Mouse (Mus musculus): Measurements from ENCODE around the gene Neurod1. TPM values are rescaled to one million over a fixed set of nuclear protein-coding genes. Genes with fewer than 3 reads are reported as not detected.

Gene Neurod1
- total RNA-seq, 2 experiments from 2014 or later = not detected

- intact Hi-C loops (cut with DNase I) = no loop called here
These were observed 12.5 kb downstream of the Neurod1 start for GRCm38 (mm10) chr2:79443861-79444620.

DNA sequence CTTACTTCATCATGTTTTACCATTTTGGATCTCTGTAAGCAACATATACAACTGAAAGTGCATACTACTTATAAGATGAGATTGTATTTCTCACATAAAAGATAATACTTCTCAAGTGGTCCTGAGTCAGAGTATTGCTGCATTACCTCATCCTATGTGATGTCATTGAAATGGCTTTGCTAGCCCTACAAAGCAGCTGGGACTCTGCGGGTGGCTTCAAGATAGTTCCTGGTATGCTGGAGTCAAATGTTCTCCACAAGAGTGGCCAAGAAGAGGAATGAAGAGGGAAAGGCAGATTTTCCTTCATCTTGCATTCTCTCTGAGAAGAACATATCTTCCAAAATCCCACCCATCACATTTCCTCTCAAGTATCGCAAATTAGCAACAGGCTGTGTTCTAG lies 13.2 kb downstream of the Neurod1 start:
- no peak for DNase-seq
- intact Hi-C loops (cut with DNase I) = no loop called here

More at GRCm38 (mm10) chr2:79443861-79444620, 12.5 kb downstream of the Neurod1 start:
- DNase-seq = no peak

GRCm38 (mm10) chr2:79442906-79443305 lies 13.6 kb downstream of the Neurod1 start:
- DNase-seq = no peak
- intact Hi-C loops (cut with DNase I) = no loop called here

GRCm38 (mm10) chr2:79442227-79442626 lies 14.3 kb downstream of the Neurod1 start:
- intact Hi-C loops (cut with DNase I) = no loop called here
- no peak for DNase-seq

GRCm38 (mm10) chr2:79430061-79430460 lies 26.5 kb downstream of the Neurod1 start:
- DNase-seq = no peak

DNA sequence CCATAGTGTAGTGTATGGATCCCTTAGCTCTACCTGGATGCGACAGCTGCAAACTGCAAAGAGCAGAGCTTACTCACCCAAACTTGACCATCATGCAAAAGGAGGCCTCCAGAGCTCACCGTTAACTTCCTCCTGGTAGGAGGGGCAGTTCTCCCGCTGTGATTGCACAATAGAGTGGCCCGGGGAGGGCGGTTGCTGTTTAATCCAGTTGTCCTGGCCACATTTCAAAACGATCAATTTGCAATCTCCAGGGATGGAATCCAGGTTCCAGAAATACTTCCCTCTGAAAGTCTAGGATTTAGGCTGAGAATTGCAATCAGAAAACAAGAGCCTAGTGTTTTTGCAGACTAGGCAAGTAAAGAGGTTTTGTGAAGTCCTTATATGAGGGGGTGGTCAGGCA lies 26.9 kb downstream of the Neurod1 start:
- peak in 1 of 2 experiments; percentile 19 for DNase-seq
- intact Hi-C loops (cut with DNase I) = no loop called here

More at GRCm38 (mm10) chr2:79430061-79430460, 26.5 kb downstream of the Neurod1 start:
- intact Hi-C loops (cut with DNase I) = no loop called here

DNA sequence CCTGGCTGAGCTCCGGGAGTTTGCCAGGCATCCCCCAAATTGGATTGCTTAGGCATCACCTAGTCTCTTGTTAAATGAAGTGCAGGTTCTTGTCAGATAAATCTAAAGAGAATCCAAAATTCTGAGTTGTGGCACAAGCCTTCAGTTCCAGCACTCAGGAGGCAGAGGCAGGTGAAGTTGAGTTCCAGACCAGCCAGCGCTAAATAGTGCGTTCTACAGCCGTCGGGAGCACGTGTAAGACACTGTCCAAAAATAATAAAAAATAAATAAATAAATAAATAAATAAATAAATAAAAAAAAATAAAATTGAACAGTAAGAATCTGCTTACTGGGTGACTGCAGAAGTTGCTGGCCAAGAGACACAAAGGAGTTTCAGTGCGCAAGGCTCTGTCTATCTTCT lies 27.4 kb downstream of the Neurod1 start:
- intact Hi-C loops (cut with DNase I) = no loop called here
- DNase-seq = no peak

DNA sequence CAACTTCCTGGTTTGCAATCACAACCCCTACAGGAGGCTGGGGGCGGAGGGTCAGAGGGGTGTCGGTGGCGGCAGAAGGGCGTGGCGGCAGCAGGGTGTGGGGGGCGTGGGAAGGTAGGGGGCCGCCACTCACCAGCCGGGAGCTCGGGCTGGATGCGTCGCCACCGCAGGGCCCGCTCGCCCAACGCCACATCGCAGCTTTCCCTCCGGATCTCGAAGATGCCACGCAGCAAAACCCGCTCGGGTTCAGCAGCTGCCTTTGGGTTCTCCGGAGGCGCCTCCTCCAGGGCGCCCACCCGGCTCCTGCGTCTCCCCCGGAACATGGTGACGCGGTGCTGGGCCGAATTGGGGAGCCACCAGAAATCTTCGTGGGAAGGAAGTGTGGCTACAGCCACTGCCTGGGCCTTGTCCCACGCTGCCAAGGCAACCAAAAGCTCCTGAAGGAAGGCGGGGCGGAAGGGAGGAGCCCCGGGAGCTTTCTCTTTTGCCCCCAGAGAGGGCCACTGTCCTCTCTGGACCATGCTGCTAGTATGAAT lies 27.9 kb downstream of the Neurod1 start:
- intact Hi-C loops (cut with DNase I) = no loop called here
- no peak for DNase-seq

- intact Hi-C loops (cut with DNase I) = no loop called here
- DNase-seq = no peak
These were observed 28.5 kb downstream of the Neurod1 start for GRCm38 (mm10) chr2:79428022-79428421.

GRCm38 (mm10) chr2:79421696-79422095 lies 34.9 kb downstream of the Neurod1 start:
- DNase-seq = no peak
- intact Hi-C loops (cut with DNase I) = no loop called here

- intact Hi-C loops (cut with DNase I) = no loop called here
- no peak for DNase-seq
These were observed 42.0 kb downstream of the Neurod1 start for GRCm38 (mm10) chr2:79414505-79414904.

DNA sequence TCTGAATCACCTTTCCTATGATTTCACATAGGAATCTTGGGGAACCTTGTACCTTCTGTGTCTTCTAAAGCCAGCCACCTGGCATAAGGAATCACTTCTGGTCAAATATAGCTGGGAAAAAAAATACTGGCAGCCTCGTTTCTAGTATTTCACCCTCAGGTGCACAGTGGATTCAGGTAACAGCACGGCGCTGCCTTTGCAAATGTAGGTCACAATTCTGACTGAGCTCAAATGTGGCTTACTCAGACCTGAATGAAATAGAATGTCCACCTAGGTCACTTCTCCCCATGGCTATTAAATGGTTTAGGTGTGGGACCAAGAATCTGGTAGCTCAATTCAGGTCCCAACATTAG lies 45.7 kb downstream of the Neurod1 start:
- DNase-seq = no peak
- intact Hi-C loops (cut with DNase I) = no loop called here

- DNase-seq = no peak
- intact Hi-C loops (cut with DNase I) = no loop called here
These were observed 46.2 kb downstream of the Neurod1 start for GRCm38 (mm10) chr2:79410247-79410902.

GRCm38 (mm10) chr2:79405661-79406405 lies 50.7 kb downstream of the Neurod1 start:
- intact Hi-C loops (cut with DNase I) = no loop called here
- DNase-seq = no peak

Other genes starting within 250 kb of the Neurod1 start
- 1 to 10 TPM; 2.8 to 3.9 TPM for gene Itga4, start 201.3 kb downstream of the Neurod1 start, total RNA-seq (2021)
- under 1 TPM; 0.35 to 0.46 TPM for gene Cerkl, start within 50 bp of the Neurod1 start, total RNA-seq (2021)
- 10 to 100 TPM; 12.6 to 12.7 TPM for gene Itprid2, start 178.6 kb upstream of the Neurod1 start, total RNA-seq (2021)